Mouse (Mus musculus): ENCODE results near the gene Grid1.

DNA sequence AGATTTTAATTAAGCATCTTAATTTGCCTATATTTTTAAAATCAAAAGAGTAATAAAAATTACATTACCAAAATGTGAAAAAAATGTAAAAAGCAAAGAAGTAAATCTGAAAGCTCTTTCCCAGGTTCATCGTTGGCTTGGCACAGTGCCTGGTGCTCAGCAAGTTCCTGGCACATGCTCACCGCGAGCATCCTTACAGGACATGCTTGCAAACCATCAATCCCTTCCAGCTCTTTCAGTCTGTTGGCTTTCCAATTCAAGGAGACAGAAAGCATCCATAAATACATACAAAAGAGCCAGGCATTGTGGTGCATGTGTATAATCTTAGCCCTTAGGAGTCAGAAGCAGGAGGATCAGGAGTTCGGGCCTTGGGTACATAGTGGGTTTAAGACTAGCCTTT is 430.5 kb downstream of the Grid1 start:
- TF ChIP-seq POLR2A (IDR thresholded peaks at IDR 0.05; ENCODE audit: insufficient read depth, low read depth, low read length) (no peak), CTCF (IDR thresholded peaks at IDR 0.05) (no peak)
